Mouse (Mus musculus) forebrain, embryonic 16.5 days (tissue): ENCODE results near the gene Ctnnbip1. TPM values are rescaled to one million over a fixed set of nuclear protein-coding genes. Genes with fewer than 3 reads are reported as not detected.
A peak's percentile ranks its signal among the peaks of the same experiment; 100 is the strongest.

Experiments used
- ATAC-seq: fragments of 200-750 bp; cut with Nextera tagmentation; 2 replicates; pipeline ENCODE4 v1.8.0; 2017; ENCODE audit warnings: mild to moderate bottlenecking, moderate library complexity
- H3K27ac ChIP-seq: fragments of 300-500 bp; sonication (generic); 2 replicates; pipeline ENCODE4 v1.5.1; 2014; ENCODE audit warnings: low read length, control low read depth
- H3K27me3 ChIP-seq: fragments of 300-500 bp; sonication (generic); replicated peaks from 2 replicates; pipeline ENCODE4 v1.6.1; 2014; ENCODE audit warnings: low read length; ENCODE audit not compliant: control insufficient read depth, insufficient read depth
- H3K36me3 ChIP-seq: fragments of 300-500 bp; sonication (generic); 2 replicates; pipeline ENCODE4 v1.6.1; 2014; ENCODE audit not compliant: control insufficient read depth, insufficient read depth
- H3K4me1 ChIP-seq: fragments of 300-500 bp; sonication (generic); replicated peaks from 2 replicates; pipeline ENCODE4 v1.6.1; 2014; ENCODE audit warnings: low read length; ENCODE audit not compliant: control insufficient read depth, insufficient read depth
- H3K4me2 ChIP-seq: fragments of 300-500 bp; sonication (generic); 2 replicates; pipeline ENCODE4 v1.6.1; 2014; ENCODE audit warnings: mild to moderate bottlenecking, low read length, control low read depth
- H3K4me3 ChIP-seq: fragments of 300-500 bp; sonication (generic); replicated peaks from 2 replicates; pipeline ENCODE4 v1.5.1; 2014; ENCODE audit warnings: mild to moderate bottlenecking, low read length, control low read depth
- H3K9ac ChIP-seq: fragments of 300-500 bp; sonication (generic); replicated peaks from 2 replicates; pipeline ENCODE4 v1.6.1; 2014; ENCODE audit warnings: low read depth, low read length, control low read depth
- H3K9me3 ChIP-seq: fragments of 300-500 bp; sonication (generic); 2 replicates; pipeline ENCODE4 v1.6.1; 2016; ENCODE audit warnings: low read length; ENCODE audit not compliant: control insufficient read depth
- WGBS: fragments of 180-500 bp; shearing (Covaris S2); extraction: QIAGEN DNeasy Blood & Tissue Kit; methylation state at CpG from one replicate; pipeline ENCODE4 v1.1.7; 2014; 5-methylcytosine and 5-hydroxymethylcytosine counted together
- polyA plus RNA-seq: library from polyadenylated mRNA; unstranded; fragments of >200 nt; fragmentation: Nextera tagmentation; extraction: Ambion mirVana; gene quantifications from 2 replicates; pipeline ENCODE4 v1.2.1, GENCODE M21; 2015

The Ctnnbip1 gene
- polyA plus RNA-seq, 1 experiment from 2014 or later, result 105 TPM

DNA sequence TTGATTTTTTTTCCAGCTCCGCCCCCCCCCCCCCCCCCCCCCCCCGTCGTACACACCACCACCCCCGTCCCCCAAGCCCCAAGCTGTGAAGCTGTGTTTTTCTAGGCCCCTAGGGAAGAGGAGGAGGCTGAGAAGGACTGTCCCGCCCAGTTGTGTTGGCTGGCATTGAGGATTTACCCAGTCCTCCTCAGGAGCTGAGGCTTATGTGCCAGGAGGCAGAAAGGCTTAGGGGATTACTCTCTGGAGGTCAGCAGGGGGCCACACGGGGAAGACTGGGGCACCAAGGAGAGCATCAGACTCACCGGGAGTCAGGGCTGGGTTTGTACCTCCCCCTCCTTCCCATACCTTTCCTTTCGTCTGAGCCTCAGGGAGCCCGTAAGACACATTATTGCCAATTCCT lies 54.4 kb downstream of the Ctnnbip1 start:
- Histone ChIP-seq H3K9me3 (no peaks in the 10 kb centered on the region), H3K4me2 (no peak overlapping the region), H3K4me3 (no peak overlapping the region), H3K9ac (no peak overlapping the region), H3K27ac (no peak overlapping the region), H3K27me3 (no peaks in the 10 kb centered on the region), H3K36me3 (no peaks in the 10 kb centered on the region), H3K4me1 (peaks cover 11% of the 10 kb centered on the region)
- ATAC-seq, result no peak
- WGBS, result 21% methylated on average over 6 of the region's 9 CpGs

- Histone ChIP-seq H3K27me3 (no peaks in the 10 kb centered on the region), H3K4me1 (peaks cover 9% of the 10 kb centered on the region), H3K9ac (no peak overlapping the region), H3K4me3 (no peak overlapping the region), H3K27ac (no peak overlapping the region), H3K36me3 (no peaks in the 10 kb centered on the region), H3K9me3 (no peaks in the 10 kb centered on the region), H3K4me2 (no peak overlapping the region)
- ATAC-seq, result no peak
- 57% methylated on average over 8 of the region's 8 CpGs for WGBS
Observed at GRCm38 (mm10) chr4:149572851-149573250, 54.8 kb downstream of the Ctnnbip1 start.

DNA sequence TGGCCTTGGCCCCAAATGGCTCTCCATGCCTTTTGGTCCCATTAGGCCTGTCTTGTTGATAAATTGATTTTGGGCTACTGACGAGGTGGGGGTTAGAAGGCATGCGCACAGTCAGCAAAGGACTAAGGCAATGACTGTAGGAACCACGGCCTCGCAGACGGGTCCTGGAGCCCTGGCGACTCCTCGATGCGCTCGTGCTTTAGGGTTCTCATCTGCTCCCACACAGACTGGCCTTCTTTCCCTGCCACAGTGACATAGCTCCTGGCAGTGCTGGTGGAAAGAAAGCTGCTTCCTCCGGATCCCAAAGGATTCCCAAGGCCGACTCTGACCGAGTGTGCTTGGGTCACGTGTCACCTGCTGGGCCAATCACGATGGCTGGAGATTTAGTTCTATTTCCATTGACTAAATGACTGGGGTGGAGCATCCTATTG lies 56.4 kb downstream of the Ctnnbip1 start:
- H3K4me1 ChIP-seq, result peaks cover 23% of the 10 kb centered on the region
- H3K9ac ChIP-seq, result no peak overlapping the region
- H3K36me3 ChIP-seq, result no peaks in the 10 kb centered on the region
- no peak for ATAC-seq
- no peak overlapping the region for H3K4me2 ChIP-seq
- WGBS, result 78% methylated on average over 14 of the region's 14 CpGs
- H3K9me3 ChIP-seq, result no peaks in the 10 kb centered on the region
- no peak overlapping the region for H3K4me3 ChIP-seq
- H3K27ac ChIP-seq, result no peak overlapping the region
- H3K27me3 ChIP-seq, result no peaks in the 10 kb centered on the region

GRCm38 (mm10) chr4:149576061-149576460 lies 58.0 kb downstream of the Ctnnbip1 start:
- Histone ChIP-seq H3K36me3 (no peaks in the 10 kb centered on the region), H3K4me3 (no peak overlapping the region), H3K4me1 (peaks cover 23% of the 10 kb centered on the region), H3K9ac (no peak overlapping the region), H3K27me3 (no peaks in the 10 kb centered on the region), H3K4me2 (no peak overlapping the region), H3K9me3 (no peaks in the 10 kb centered on the region), H3K27ac (no peak overlapping the region)
- no peak for ATAC-seq
- 25% methylated on average over 9 of the region's 9 CpGs for WGBS

DNA sequence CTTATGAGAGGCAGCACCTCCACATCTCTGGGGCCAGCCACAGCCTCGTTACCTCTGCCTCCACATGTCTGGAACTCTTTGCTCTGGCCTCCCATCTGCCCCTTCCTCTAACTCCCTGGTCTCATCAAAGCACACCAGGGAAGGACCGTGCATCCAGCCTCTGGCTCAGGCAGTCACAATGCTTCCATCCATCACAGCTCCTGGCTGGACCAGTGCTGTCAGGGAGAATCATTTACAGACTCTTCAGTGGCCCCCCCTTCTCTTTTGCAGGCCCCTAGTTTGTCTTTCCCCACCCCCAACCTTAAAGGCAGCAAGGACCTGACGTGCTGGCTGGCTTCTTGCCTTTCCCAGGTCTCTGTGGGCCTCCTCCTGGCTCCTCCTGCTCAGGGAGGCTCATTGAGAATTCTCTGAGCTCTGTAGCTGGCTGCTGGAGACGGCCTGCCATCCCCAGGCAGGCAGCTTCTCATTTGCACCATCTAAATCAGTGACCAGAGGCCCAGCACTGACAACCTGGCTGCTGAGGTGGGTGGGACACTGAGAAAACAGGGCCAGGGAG lies 59.0 kb downstream of the Ctnnbip1 start:
- no peaks in the 10 kb centered on the region for H3K36me3 ChIP-seq
- H3K27ac ChIP-seq, result no peak overlapping the region
- no peak overlapping the region for H3K4me2 ChIP-seq
- 20% methylated on average over 4 of the region's 4 CpGs for WGBS
- H3K27me3 ChIP-seq, result no peaks in the 10 kb centered on the region
- ATAC-seq, result no peak
- no peak overlapping the region for H3K9ac ChIP-seq
- no peaks in the 10 kb centered on the region for H3K9me3 ChIP-seq
- peaks cover 18% of the 10 kb centered on the region for H3K4me1 ChIP-seq
- no peak overlapping the region for H3K4me3 ChIP-seq

DNA sequence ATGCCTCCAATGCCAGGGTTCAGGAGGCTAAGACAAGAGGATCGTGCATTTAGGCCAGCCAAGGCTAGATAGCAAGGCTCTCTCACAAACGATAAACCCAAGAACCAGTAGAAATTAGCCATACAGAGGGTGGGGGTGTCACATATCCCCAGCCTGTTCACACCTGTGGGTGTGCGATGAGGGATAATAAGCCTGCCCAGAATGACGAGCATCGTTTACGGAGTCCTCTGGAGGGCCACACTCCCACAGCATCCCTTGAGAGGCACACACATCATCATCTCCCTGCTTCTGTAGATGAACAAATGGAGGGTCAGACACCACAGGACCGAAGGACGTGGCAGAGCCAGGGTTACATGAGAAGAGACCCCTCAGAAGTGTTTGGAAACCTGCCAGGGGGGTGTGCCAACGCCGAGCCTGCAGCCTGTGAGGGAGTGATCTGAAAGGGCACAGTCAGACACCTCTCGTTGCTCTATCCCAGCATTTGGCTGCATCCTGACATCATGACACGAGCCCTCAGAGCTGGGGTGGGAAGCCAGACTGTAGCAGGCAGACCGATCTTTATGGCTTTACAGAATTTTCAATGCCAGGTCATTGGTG lies 60.1 kb downstream of the Ctnnbip1 start:
- H3K27me3 ChIP-seq, result no peaks in the 10 kb centered on the region
- H3K36me3 ChIP-seq, result no peaks in the 10 kb centered on the region
- H3K4me1 ChIP-seq, result peaks cover 18% of the 10 kb centered on the region
- H3K27ac ChIP-seq, result no peak overlapping the region
- H3K4me3 ChIP-seq, result no peak overlapping the region
- ATAC-seq, result peak; percentile 24
- no peak overlapping the region for H3K9ac ChIP-seq
- no peak overlapping the region for H3K4me2 ChIP-seq
- 41% methylated on average over 13 of the region's 13 CpGs for WGBS
- no peaks in the 10 kb centered on the region for H3K9me3 ChIP-seq

GRCm38 (mm10) chr4:149578831-149579230 lies 60.8 kb downstream of the Ctnnbip1 start:
- Histone ChIP-seq H3K9ac (no peak overlapping the region), H3K9me3 (no peaks in the 10 kb centered on the region), H3K4me2 (no peak overlapping the region), H3K4me1 (peaks cover 18% of the 10 kb centered on the region), H3K27me3 (no peaks in the 10 kb centered on the region), H3K27ac (no peak overlapping the region), H3K36me3 (no peaks in the 10 kb centered on the region), H3K4me3 (no peak overlapping the region)
- 10% methylated on average over 7 of the region's 7 CpGs for WGBS
- ATAC-seq, result peak; percentile 63

DNA sequence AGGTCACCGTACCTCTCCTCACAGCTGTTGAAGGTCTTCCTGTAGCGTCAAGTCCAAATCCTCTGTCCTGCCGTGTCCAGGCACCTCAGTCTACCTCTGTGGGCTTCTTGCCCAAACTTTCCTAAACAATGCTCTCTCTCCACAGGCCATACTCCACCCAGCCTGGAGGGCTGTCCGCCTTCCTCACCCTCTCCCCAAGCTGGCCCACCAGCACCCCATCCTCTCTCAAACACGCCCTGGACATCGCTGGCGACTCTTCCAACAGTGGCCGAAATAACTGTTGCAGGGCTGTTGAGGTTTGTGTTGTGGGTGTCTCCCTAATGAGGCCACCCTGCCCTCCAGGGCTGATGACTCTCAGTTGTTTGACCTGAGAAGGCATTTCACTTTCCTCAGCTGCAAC lies 67.2 kb downstream of the Ctnnbip1 start:
- H3K4me1 ChIP-seq, result peaks cover 17% of the 10 kb centered on the region
- no peak overlapping the region for H3K4me2 ChIP-seq
- no peaks in the 10 kb centered on the region for H3K9me3 ChIP-seq
- ATAC-seq, result no peak
- H3K27ac ChIP-seq, result no peak overlapping the region
- no peak overlapping the region for H3K4me3 ChIP-seq
- H3K27me3 ChIP-seq, result no peaks in the 10 kb centered on the region
- H3K36me3 ChIP-seq, result no peaks in the 10 kb centered on the region
- WGBS, result 89% methylated on average over 8 of the region's 8 CpGs
- no peak overlapping the region for H3K9ac ChIP-seq

DNA sequence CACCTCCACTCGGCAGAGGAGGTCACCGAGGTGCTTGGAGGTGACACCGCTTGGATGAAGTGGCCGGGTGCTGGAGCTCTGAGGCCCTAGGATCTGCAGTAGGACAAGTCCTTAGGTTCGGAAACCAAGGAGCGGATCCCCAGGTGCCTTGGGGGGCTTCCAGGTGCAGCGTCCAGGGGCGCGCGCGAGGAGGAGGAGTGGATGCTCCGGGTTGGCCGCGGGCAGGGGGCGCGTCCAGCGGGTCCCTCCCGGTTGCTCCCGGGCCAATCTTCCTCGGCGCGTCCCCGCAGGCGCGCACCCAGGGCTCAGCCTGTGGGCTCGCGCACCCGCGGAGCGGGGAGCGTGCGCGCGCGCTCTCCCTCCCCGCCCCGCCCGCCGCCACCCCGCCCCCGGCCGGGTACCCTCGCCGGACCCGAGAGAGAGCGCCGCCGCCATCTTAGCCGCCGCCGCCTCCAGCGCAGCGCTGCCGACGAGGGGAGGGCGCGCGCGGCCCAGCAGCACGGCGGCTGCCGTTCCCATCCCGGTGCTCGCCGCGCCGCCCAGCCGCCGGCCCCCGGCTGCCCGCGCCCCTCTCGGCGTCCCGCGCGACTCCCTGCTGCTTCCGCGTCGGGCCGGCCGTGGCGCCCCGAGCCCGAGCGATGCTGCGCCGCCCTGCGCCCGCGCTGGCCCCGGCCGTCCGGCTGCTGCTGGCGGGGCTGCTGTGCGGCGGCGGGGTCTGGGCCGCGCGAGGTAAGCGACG lies 68.2 kb downstream of the Ctnnbip1 start, which contains the start of gene Clstn1:
TSS of gene Clstn1 (plus strand) at position 425 of the 739 bp plus-strand sequence.
- Histone ChIP-seq H3K4me3 (peak within 1 kb of the TSS; percentile 87), H3K27me3 (no peaks in the 10 kb centered on the region), H3K4me1 (peaks cover 17% of the 10 kb centered on the region), H3K9me3 (no peaks in the 10 kb centered on the region), H3K27ac (peak within 1 kb of the TSS; percentile 86), H3K4me2 (peak within 1 kb of the TSS; percentile 99), H3K36me3 (no peaks in the 10 kb centered on the region), H3K9ac (peak within 1 kb of the TSS; percentile 83)
- peak; percentile 82 for ATAC-seq
- WGBS, result under 1% methylated on average over 48 of the region's 103 CpGs
